Mouse (Mus musculus) embryo, embryonic 11.5 days (tissue): ENCODE results near the gene Cdh7.
"Not testable (repeated sequence)": the region's sequence is repeated elsewhere in the genome, so short reads cannot be mapped to it uniquely, and the experiment has no call there.

Source experiments
- DNase-seq: peaks from one replicate; pipeline ENCODE4 v3.0.0-alpha.2; 2012; ENCODE audit warnings: low read depth, low spot score

Gene Cdh7

DNA sequence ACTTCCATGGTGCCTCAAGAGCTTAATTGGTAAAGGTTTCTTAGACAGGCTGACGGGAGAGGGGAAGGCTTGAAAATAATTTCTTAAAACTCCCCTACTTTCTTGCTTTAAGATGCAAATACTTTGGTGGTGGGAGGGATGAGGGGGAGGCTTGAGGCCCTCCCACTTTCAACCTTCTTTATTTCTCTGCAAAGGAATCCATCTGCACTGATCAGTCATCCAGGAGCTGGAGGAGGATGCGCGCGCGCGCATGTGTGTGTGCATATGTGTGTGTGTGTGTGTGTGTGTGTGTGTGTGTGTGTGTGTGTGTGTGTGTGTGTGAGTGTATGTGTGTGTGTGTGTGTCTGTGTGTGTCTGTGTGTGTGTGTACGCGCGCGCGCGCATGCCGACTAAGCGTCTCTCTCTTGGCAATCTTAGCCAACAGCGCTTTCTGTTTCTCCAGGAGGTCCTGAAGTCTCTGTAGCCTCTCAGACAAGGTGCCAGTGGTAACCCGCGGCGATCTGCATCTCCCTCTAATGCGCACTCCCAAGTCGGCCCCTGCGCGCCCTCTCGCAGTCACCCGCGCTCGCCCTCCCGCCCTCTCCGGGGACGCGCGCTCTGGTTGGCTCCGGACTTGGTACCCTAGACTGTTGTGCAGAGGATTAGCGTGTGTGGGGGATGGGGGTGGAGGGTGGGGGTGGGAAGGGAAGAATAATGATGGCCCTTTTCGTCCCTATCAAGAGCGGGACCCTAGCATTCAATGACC lies at the start of gene Cdh7:
Cdh7 (plus strand) TSS at position 368 of the 745 bp plus-strand sequence.
- peak; percentile 24 for DNase-seq

- no peak for DNase-seq
Observed at GRCm38 (mm10) chr1:109932674-109933073, 49.6 kb upstream of the Cdh7 start.

DNA sequence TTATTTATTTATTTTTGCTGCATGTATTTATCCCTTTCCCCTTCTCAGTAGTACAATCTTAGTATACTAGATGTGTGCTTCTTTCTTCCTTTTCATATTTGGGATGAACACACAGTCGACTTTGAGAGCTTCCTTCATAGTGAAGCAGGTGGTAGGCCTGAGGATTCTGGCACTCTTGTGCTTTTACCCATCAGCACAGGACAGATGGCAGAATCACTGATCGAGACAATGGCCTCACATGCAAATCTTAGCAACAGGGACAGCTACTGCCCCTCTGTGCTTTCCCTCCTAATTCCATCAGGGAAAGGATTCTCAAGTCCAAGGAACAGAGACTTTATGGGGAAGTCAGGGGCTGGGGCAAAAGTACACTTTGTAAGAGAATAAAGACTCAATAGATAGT lies 33.7 kb upstream of the Cdh7 start:
- DNase-seq: no peak

DNA sequence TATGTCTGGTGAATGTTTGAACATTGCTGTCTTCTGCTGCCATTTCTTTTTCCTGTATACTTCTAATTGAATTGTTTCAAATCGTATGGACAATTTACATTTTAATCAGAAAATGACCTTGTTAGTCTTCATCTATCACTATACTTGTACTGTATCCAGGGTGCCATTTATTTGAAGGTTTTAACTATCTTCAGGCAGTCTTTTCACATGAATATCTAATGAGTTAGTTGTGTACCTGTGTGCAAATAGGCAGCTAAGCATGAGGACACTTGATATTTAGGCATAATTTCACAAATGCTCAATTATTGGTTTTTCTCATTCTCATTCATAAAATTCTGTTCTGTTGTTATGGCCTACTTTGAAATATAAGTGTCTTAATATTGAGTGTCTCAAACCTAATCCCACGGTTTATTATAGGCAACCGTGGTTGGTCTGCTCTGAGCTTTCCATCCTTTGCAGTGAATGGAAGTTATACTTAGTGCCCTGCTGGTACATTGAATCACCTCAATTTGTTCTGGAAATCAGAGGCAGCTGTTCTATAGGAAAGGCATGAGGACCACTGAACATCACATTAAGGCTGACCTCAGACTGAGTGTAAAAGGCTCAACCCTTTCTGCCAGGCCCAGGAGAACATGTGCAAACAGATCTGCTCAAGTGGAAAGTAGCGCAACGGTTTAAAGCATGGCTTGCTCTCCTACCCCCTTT lies 10.4 kb upstream of the Cdh7 start:
- DNase-seq: no peak

DNA sequence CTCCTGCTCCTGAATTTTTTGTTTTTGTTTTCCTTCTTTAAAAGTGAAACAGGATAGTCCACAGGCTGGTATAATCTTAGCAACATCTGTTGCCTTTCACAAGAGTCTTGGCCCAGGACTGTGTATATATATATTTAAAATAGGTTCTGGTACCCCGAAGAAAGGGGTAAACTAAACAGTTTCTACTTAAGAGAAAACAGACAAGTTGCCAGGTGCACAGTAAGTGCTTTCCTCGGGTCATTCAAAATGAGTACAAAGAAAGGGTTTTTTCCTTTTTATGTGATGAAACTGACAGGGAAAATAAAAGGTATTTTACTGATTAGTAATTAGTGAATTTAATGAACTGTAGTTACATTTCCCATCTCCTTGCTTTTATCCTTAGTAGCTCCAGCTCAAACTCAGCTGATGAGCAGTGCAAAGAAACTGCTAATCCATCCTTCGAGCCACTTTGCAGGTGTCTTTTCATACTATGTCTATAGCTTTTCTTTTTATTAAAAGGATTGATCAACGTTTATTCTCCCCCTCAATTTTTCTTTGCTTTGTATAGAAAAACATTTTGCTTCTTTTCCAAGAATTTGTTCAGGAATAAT lies 9.7 kb upstream of the Cdh7 start:
- no peak for DNase-seq

DNA sequence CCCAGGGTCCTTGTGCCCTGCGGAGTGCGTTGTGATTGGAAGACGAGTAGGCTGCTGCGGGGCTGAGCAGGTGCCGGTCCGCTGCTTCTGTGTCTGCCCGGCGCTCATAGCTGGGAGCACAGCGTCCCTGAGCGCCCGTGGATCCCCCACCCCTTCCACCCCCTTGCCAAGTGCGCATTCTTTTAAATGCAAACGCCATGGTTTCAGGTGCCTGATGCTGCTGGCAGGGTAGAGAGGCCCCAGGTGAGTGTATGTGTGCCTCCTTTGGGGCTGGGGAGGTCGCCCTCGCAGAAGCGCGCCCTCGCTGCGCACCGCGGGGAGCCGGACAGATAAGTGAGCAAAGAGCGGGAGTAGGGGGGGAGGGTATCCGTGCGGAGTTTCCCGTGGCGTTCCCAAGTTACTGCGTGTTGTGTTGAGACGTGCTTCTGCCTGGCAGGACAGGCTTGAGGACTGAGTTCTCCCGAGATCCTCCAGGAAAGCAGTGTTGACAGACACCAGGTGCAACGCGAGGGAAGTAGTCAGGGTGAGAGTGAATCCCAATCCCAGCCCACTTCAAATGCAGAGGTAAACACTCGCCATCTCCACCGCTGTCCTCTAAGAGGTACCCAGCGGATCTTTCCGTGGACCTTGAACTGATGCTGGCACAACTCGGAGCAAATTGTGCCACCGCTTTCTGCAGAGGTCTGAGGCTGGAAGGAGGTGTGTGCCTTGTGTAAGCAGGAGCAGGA lies 742 bp downstream of the Cdh7 start:
- no peak for DNase-seq

- no peak for DNase-seq
Observed at GRCm38 (mm10) chr1:109983537-109983912, 1.3 kb downstream of the Cdh7 start.

- no peak for DNase-seq
Observed at GRCm38 (mm10) chr1:109984776-109985175, 2.5 kb downstream of the Cdh7 start.

- peak; percentile 34 for DNase-seq
Observed at GRCm38 (mm10) chr1:109985468-109985867, 3.2 kb downstream of the Cdh7 start.

DNA sequence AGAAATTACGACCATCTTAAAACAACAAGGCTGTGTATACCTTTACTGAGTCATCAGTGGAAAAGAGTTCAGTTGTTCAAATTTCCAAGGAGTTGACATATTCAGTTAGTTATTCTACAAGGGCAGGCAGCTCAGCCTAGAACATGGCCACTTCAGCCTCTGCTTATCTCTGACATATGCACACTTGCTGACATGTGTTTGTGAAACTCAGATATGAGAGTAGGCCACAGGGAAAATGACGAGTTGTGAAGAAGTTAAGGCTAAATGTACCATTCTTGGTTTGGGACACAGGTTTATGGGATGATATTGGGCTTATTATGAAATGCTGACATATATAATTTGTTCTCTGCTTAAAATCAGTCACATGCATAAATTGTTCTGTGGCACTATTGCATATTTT lies 7.3 kb downstream of the Cdh7 start:
- no peak for DNase-seq

- DNase-seq: no peak
Observed at GRCm38 (mm10) chr1:109993906-109994305, 11.7 kb downstream of the Cdh7 start.

DNA sequence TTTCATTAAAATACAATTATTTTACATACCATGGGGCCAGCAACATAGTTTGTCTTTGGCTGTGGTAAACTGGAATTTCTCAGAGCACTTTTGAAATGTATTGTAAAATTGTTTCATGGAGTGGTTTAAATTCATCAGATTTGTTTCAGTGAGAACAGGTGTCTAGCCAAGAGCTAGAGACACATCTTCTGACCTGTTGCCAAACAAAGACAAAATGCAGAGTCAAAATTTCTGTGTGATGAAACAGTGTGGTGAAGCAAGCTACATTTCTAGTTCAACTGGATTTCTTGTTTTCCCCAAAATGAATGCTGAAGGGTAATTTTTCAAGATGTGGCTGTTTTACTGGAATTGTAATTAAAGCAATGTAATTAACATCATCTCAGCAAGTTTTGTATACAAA lies 22.2 kb downstream of the Cdh7 start:
- no peak for DNase-seq

- DNase-seq: no peak
Observed at GRCm38 (mm10) chr1:110005038-110005437, 22.8 kb downstream of the Cdh7 start.

DNA sequence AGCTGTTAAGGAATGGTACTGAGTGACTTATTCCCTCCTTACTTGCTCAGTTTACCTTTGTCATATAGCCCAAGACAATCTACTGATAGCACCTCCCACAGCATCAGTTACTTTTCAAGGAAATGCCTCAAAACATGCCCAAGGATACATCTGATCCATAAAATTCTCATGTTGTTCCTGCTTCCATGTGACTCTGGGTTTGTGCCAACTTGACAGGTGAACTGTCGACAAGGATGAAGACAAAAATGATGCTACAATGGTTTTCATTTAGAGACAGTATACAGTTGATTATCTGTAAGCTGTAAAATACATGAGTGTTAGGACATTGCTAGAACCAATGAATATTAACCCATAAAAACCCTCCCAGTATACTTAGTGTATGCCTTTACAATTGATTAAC lies 29.9 kb downstream of the Cdh7 start:
- DNase-seq: no peak

- no peak for DNase-seq
Observed at GRCm38 (mm10) chr1:110056317-110056716, 74.1 kb downstream of the Cdh7 start.

GRCm38 (mm10) chr1:110067405-110067804 lies 85.2 kb downstream of the Cdh7 start:
- no peak for DNase-seq

- DNase-seq: no peak
Observed at GRCm38 (mm10) chr1:110078471-110078870, 96.2 kb downstream of the Cdh7 start.

DNA sequence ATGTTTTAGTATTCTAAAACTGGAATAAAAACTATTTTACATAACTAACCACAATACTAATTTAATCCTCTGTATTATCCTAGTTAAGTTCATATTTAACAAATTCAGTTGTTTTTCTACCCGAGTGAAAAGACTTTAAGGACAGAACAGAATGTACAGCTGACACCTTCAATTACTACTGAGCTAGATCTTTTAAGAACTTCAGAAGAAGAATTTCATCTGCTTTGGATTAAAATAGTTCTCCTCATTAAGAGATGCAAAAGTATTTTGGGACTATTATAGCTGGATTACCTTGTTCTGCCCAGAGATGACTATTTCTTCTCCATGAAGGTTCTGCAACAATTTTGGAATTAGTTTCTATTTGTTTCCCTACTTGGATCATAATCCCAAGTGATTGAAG lies 135.8 kb downstream of the Cdh7 start:
- no peak for DNase-seq

- DNase-seq: no peak
Observed at GRCm38 (mm10) chr1:110118862-110119261, 136.6 kb downstream of the Cdh7 start.

DNA sequence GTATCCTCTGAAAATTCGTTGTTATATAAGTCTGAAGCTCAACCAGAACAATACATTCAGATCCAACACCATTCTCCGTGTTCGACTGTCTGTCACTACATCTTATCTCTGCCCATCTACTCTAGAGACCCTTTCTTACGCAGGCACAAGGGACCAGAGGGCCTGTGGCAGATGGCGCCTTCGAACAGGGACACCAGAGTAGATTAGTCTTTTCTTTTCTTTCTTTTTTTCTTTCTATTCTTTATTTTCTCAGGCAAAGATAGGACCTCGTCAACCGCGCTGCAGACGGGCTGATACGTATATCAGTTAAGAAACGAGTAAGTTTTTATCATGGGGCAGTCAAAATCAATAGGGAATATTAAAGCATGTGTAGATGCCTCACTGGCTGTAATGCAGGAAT lies 189.2 kb downstream of the Cdh7 start:
- not testable (repeated sequence) for DNase-seq
